Mouse (Mus musculus) myocyte (in vitro differentiated cells): ENCODE data around the gene Sema4d. TPM values are rescaled to one million over a fixed set of nuclear protein-coding genes. Genes with fewer than 3 reads are reported as not detected.
A peak's percentile ranks its signal among the peaks of the same experiment; 100 is the strongest.

ENCODE experiments used
- H3K27me3 ChIP-seq: one replicate; pipeline ENCODE4 v1.6.1; 2011; ENCODE audit not compliant: control insufficient read depth, insufficient read depth, insufficient read length
- H3K36me3 ChIP-seq: one replicate; pipeline ENCODE4 v1.6.1; 2011; ENCODE audit not compliant: control insufficient read depth, insufficient read depth
- H3K4me2 ChIP-seq: one replicate; pipeline ENCODE4 v1.6.1; 2011; ENCODE audit warnings: low read depth, control low read depth
- H3K4me3 ChIP-seq: one replicate; pipeline ENCODE4 v1.5.1; 2011; ENCODE audit warnings: mild to moderate bottlenecking, control low read depth, moderate library complexity
- H3K79me2 ChIP-seq: one replicate; pipeline ENCODE4 v1.6.1; 2011; ENCODE audit not compliant: control insufficient read depth, insufficient read depth
- H3ac ChIP-seq: one replicate; pipeline ENCODE4 v1.6.1; 2011; ENCODE audit not compliant: control insufficient read depth, insufficient read length
- CEBPB ChIP-seq: IDR thresholded peaks from 2 replicates; pipeline ENCODE4 v1.6.1; 2011; ENCODE audit warnings: mild to moderate bottlenecking, moderate library complexity; ENCODE audit not compliant: poor library complexity, insufficient read depth, severe bottlenecking
- E2F4 ChIP-seq: IDR thresholded peaks from one replicate; pipeline ENCODE4 v1.6.1; 2011; ENCODE audit warnings: mild to moderate bottlenecking, control low read depth, moderate library complexity; ENCODE audit not compliant: insufficient read depth
- MAX ChIP-seq: IDR thresholded peaks from one replicate; pipeline ENCODE4 v1.6.1; 2011; ENCODE audit warnings: low read depth, mild to moderate bottlenecking, control low read depth
- MYOD1 ChIP-seq, 3 experiments: IDR thresholded peaks; one replicate each; pipeline ENCODE4 v1.6.1; 2011; ENCODE audit warnings: control low read depth in 2 of 3, low read depth in 2 of 3, mild to moderate bottlenecking in 2 of 3, moderate library complexity in 1 of 3; ENCODE audit not compliant: insufficient read length in 2 of 3, control insufficient read depth in 1 of 3
- MYOG ChIP-seq, 3 experiments: IDR thresholded peaks; one replicate each; pipeline ENCODE4 v1.6.1; 2011; ENCODE audit warnings: control low read depth in 2 of 3, low read depth in 2 of 3, mild to moderate bottlenecking in 2 of 3; ENCODE audit not compliant: insufficient read length in 2 of 3, control insufficient read depth in 1 of 3, insufficient read depth in 1 of 3
- POLR2A ChIP-seq: IDR thresholded peaks from one replicate; pipeline ENCODE4 v1.6.1; 2011; ENCODE audit warnings: low read depth, mild to moderate bottlenecking, control low read depth, moderate library complexity; ENCODE audit not compliant: insufficient read length
- POLR2AphosphoS2 ChIP-seq: IDR thresholded peaks from one replicate; pipeline ENCODE4 v1.6.1; 2011; ENCODE audit warnings: low read depth, control low read depth; ENCODE audit not compliant: insufficient read length
- REST ChIP-seq: IDR thresholded peaks from one replicate; pipeline ENCODE4 v1.6.1; 2011; ENCODE audit warnings: mild to moderate bottlenecking, control low read depth, moderate library complexity; ENCODE audit not compliant: insufficient read depth, insufficient read length
- SRF ChIP-seq: IDR thresholded peaks from one replicate; pipeline ENCODE4 v1.6.1; 2011; ENCODE audit warnings: low read depth; ENCODE audit not compliant: control insufficient read depth, insufficient read length
- TCF12 ChIP-seq: IDR thresholded peaks from one replicate; pipeline ENCODE4 v1.6.1; 2011; ENCODE audit warnings: mild to moderate bottlenecking, control low read depth; ENCODE audit not compliant: poor library complexity, insufficient read depth, severe bottlenecking
- TCF3 ChIP-seq: IDR thresholded peaks from one replicate; pipeline ENCODE4 v1.6.1; 2011; ENCODE audit warnings: low read depth, control low read depth; ENCODE audit not compliant: insufficient read length
- USF1 ChIP-seq: IDR thresholded peaks from one replicate; pipeline ENCODE4 v1.6.1; 2011; ENCODE audit warnings: low read depth, mild to moderate bottlenecking, control low read depth, moderate library complexity
- polyA plus RNA-seq: library from polyadenylated mRNA; unstranded; fragments of >200 nt; fragmentation: generic; extraction: Trizol; gene quantifications from one replicate; pipeline ENCODE4 v1.2.1, GENCODE M21; 2012; ENCODE audit warnings: missing spikeins

Gene Sema4d
- polyA plus RNA-seq, 1 experiment, result 15.3 TPM

- Histone ChIP-seq H3ac (no peak overlapping the region), H3K79me2 (no peaks in the 10 kb centered on the region), H3K4me3 (no peak overlapping the region), H3K4me2 (no peak overlapping the region), H3K36me3 (no peaks in the 10 kb centered on the region), H3K27me3 (peaks cover 5% of the 10 kb centered on the region)
- no peak for TF ChIP-seq MYOG (IDR thresholded peaks at IDR 0.05; ENCODE audit: control insufficient read depth in 1 of 3, insufficient read depth in 1 of 3, insufficient read length in 2 of 3, low read depth in 2 of 3)
- TF ChIP-seq POLR2A, result no peak
Observed at GRCm38 (mm10) chr13:51800921-51801320, 7.4 kb upstream of the Sema4d start.

GRCm38 (mm10) chr13:51799735-51800522, 6.4 kb upstream of the Sema4d start:
- no peaks in the 10 kb centered on the region for H3K36me3 ChIP-seq
- peaks cover under 1% of the 10 kb centered on the region for H3K27me3 ChIP-seq
- no peaks in the 10 kb centered on the region for H3K79me2 ChIP-seq
- TF ChIP-seq SRF, result no peak
- TF ChIP-seq MYOG (IDR thresholded peaks at IDR 0.05; ENCODE audit: control insufficient read depth in 1 of 3, insufficient read depth in 1 of 3, insufficient read length in 2 of 3, low read depth in 2 of 3), result no peak
- peak; percentile 74 for TF ChIP-seq MAX
- no peak for TF ChIP-seq USF1
- no peak for TF ChIP-seq POLR2A
- TF ChIP-seq REST, result no peak
- TF ChIP-seq E2F4, result no peak
- no peak for TF ChIP-seq MYOD1 (IDR thresholded peaks at IDR 0.05; ENCODE audit: control insufficient read depth in 1 of 3, insufficient read length in 2 of 3, low read depth in 2 of 3)
- peak; percentile 85; the same call in 1 of the 2 replicates for TF ChIP-seq CEBPB
- H3K4me2 ChIP-seq, result peak overlapping the region; percentile 18
- no peak overlapping the region for H3ac ChIP-seq
- H3K4me3 ChIP-seq, result peak overlapping the region; percentile 2

- H3K4me3 ChIP-seq, result no peak overlapping the region
- peaks cover 5% of the 10 kb centered on the region for H3K27me3 ChIP-seq
- no peak overlapping the region for H3K4me2 ChIP-seq
- H3K36me3 ChIP-seq, result no peaks in the 10 kb centered on the region
- TF ChIP-seq MYOG (IDR thresholded peaks at IDR 0.05; ENCODE audit: control insufficient read depth in 1 of 3, insufficient read depth in 1 of 3, insufficient read length in 2 of 3, low read depth in 2 of 3) (no peak), POLR2AphosphoS2 (no peak), REST (no peak), POLR2A (no peak), CEBPB (no peak), E2F4 (no peak), SRF (no peak), TCF12 (no peak), USF1 (no peak), MYOD1 (IDR thresholded peaks at IDR 0.05; ENCODE audit: control insufficient read depth in 1 of 3, insufficient read length in 2 of 3, low read depth in 2 of 3) (no peak), MAX (no peak)
- no peak overlapping the region for H3ac ChIP-seq
- no peaks in the 10 kb centered on the region for H3K79me2 ChIP-seq
Observed at GRCm38 (mm10) chr13:51797899-51798746, 4.6 kb upstream of the Sema4d start.

- Histone ChIP-seq H3ac (no peak overlapping the region), H3K36me3 (no peaks in the 10 kb centered on the region), H3K4me2 (no peak overlapping the region), H3K4me3 (no peak overlapping the region), H3K79me2 (no peaks in the 10 kb centered on the region), H3K27me3 (peaks cover 10% of the 10 kb centered on the region)
- TF ChIP-seq POLR2AphosphoS2, result no peak
- TF ChIP-seq CEBPB, result no peak
- no peak for TF ChIP-seq MYOD1 (IDR thresholded peaks at IDR 0.05; ENCODE audit: control insufficient read depth in 1 of 3, insufficient read length in 2 of 3, low read depth in 2 of 3)
- no peak for TF ChIP-seq TCF12
- TF ChIP-seq TCF3, result no peak
- TF ChIP-seq REST, result no peak
- no peak for TF ChIP-seq MYOG (IDR thresholded peaks at IDR 0.05; ENCODE audit: control insufficient read depth in 1 of 3, insufficient read depth in 1 of 3, insufficient read length in 2 of 3, low read depth in 2 of 3)
- no peak for TF ChIP-seq MAX
- TF ChIP-seq E2F4, result no peak
- no peak for TF ChIP-seq SRF
- TF ChIP-seq POLR2A, result no peak
- TF ChIP-seq USF1, result no peak
Observed at GRCm38 (mm10) chr13:51793948-51794347, 401 bp upstream of the Sema4d start.
